Mouse (Mus musculus): ENCODE data around the gene Ccdc9. TPM values are rescaled to one million over a fixed set of nuclear protein-coding genes. Genes with fewer than 3 reads are reported as not detected.

The Ccdc9 gene
- total and polyA plus RNA-seq, 3 experiments, result 63.6 to 97.1 TPM; not detected in 1

DNA sequence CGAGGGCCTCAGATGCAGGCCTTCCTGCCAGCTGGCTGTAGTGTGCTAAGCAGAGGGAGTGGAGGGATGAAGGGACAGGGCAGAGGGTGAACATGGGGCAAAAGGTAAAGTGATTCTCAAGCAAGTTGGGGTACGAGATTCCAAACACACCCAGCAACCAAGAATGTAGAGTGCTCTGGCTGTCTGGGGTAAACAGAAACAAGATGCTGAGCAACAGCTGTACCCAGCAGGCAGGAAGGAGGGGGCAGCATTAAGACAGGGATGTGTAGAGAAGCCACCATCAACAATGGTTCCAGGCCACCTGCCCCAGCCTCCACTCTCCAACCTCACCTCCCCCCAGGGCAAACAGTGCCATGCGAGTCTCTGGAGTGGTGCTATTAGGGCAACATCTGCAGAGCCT, 42.6 kb upstream of the Ccdc9 start:
- H3K36me3 ChIP-seq (ENCODE audit: control insufficient read depth in 1 of 2, insufficient read depth in 2 of 2, low read length in 2 of 2), result peaks cover 0 to 8% of the 10 kb centered on the region in 2 experiments; a peak in 3 of 4 replicates
- H3K4me1 ChIP-seq (ENCODE audit: control insufficient read depth in 1 of 2, insufficient read depth in 2 of 2, low read length in 2 of 2), result 0 out of 4 replicates have a peak, but pooled peaks cover 0 to 4% of the 10 kb centered on the region in 2 experiments

DNA sequence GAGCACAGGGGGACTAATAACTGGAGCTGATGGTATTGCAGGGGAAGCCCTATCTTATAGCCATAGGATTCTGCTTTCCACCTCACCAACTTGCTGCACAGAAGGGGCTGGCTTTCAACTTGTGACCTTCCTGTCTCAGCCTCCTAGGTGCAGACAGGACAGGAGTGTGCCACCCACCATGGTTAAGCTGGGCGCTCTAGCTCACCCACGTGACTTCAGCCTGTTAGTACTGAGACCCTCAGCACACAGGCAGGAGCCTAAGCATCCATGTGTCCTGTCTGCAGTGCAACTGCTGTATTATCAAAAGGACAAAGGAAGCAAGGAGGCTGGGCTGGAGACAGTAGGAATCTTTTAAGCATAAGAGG, 40.0 kb upstream of the Ccdc9 start:
- Histone ChIP-seq H3K79me2 (ENCODE audit: control insufficient read depth, insufficient read depth, low read length, poor library complexity) (no peaks in the 10 kb centered on the region), H3K4me3 (ENCODE audit: control insufficient read depth in 1 of 2, insufficient read depth in 1 of 2, low read depth in 2 of 2, low read length in 2 of 2) (no peak overlapping the region), H3K27ac (ENCODE audit: control insufficient read depth, low read depth, low read length) (no peak overlapping the region), H3K27me3 (ENCODE audit: control insufficient read depth in 1 of 2, insufficient read depth in 2 of 2, low read length in 2 of 2) (no peaks in the 10 kb centered on the region), H3K9me3 (replicated peaks; ENCODE audit: insufficient read depth, low read length) (no peaks in the 10 kb centered on the region), H3K4me1 (ENCODE audit: control insufficient read depth in 1 of 2, insufficient read depth in 2 of 2, low read length in 2 of 2) (0 out of 4 replicates have a peak, but pooled peaks cover 0 to 4% of the 10 kb centered on the region in 2 experiments), H3K9ac (ENCODE audit: control insufficient read depth, low read depth, low read length, poor library complexity, severe bottlenecking) (no peak overlapping the region), H3K36me3 (ENCODE audit: control insufficient read depth in 1 of 2, insufficient read depth in 2 of 2, low read length in 2 of 2) (peaks cover 0 to 6% of the 10 kb centered on the region in 2 experiments; a peak in 3 of 4 replicates)
- no peak for DNase-seq (ENCODE audit: low read depth, low spot score)
- TF ChIP-seq MXI1 (IDR thresholded peaks at IDR 0.05; ENCODE audit: low read depth, low read length), result no peak

More for the DNA sequence above, 42.6 kb upstream of the Ccdc9 start:
- H3K27me3 ChIP-seq (ENCODE audit: control insufficient read depth in 1 of 2, insufficient read depth in 2 of 2, low read length in 2 of 2), result no peaks in the 10 kb centered on the region
- H3K79me2 ChIP-seq (ENCODE audit: control insufficient read depth, insufficient read depth, low read length, poor library complexity), result no peaks in the 10 kb centered on the region
- TF ChIP-seq GABPA (IDR thresholded peaks at IDR 0.05; ENCODE audit: low read depth, low read length) (no peak), GATA1 (IDR thresholded peaks at IDR 0.05; ENCODE audit: low read depth, low read length) (no peak), BHLHE40 (IDR thresholded peaks at IDR 0.05; ENCODE audit: borderline replicate concordance, low read depth, low read length) (no peak), SMC3 (IDR thresholded peaks at IDR 0.05; ENCODE audit: low read depth, low read length) (no peak), ELF1 (IDR thresholded peaks at IDR 0.05; ENCODE audit: low read depth, low read length) (no peak), HCFC1 (IDR thresholded peaks at IDR 0.05; ENCODE audit: low read depth, low read length) (no peak), CHD1 (IDR thresholded peaks at IDR 0.05; ENCODE audit: low read depth, low read length) (no peak), NELFE (IDR thresholded peaks at IDR 0.05; ENCODE audit: low read depth, low read length) (no peak), ZNF384 (IDR thresholded peaks at IDR 0.05; ENCODE audit: low read depth, low read length) (no peak), TAL1 (IDR thresholded peaks at IDR 0.05; ENCODE audit: low read length) (no peak), USF1 (IDR thresholded peaks at IDR 0.05; ENCODE audit: low read depth, low read length) (no peak), MAZ (IDR thresholded peaks at IDR 0.05; ENCODE audit: low read depth, low read length) (no peak), POLR2A (IDR thresholded peaks at IDR 0.05; ENCODE audit: control insufficient read depth in 1 of 2, insufficient read depth in 1 of 2, low read depth in 1 of 2, low read length in 2 of 2, poor library complexity in 1 of 2) (no peak), SIN3A (IDR thresholded peaks at IDR 0.05; ENCODE audit: low read length) (no peak), POLR2AphosphoS5 (IDR thresholded peaks at IDR 0.05; ENCODE audit: borderline replicate concordance, low read depth, low read length) (no peak), KAT2A (conservative IDR thresholded peaks at IDR 0.05; ENCODE audit: low read depth, low read length) (no peak), JUND (IDR thresholded peaks at IDR 0.05; ENCODE audit: low read depth, low read length) (no peak)
- no peak overlapping the region for H3K27ac ChIP-seq (ENCODE audit: control insufficient read depth, low read depth, low read length)
- no peak overlapping the region for H3K9ac ChIP-seq (ENCODE audit: control insufficient read depth, low read depth, low read length, poor library complexity, severe bottlenecking)
- no peak for DNase-seq (ENCODE audit: low read depth, low spot score)
- no peak overlapping the region for H3K4me3 ChIP-seq (ENCODE audit: control insufficient read depth in 1 of 2, insufficient read depth in 1 of 2, low read depth in 2 of 2, low read length in 2 of 2)
- H3K9me3 ChIP-seq (replicated peaks; ENCODE audit: insufficient read depth, low read length), result no peaks in the 10 kb centered on the region
